Mouse (Mus musculus) macrophage (primary cell): ENCODE results near the gene Cdk12. TPM values are rescaled to one million over a fixed set of nuclear protein-coding genes. Genes with fewer than 3 reads are reported as not detected.
"Not testable (repeated sequence)": the region's sequence is repeated elsewhere in the genome, so short reads cannot be mapped to it uniquely, and the experiment has no call there.

Source experiments
- H3K27ac ChIP-seq: fragments of 350-480 bp; formaldehyde crosslinking; 2 replicates; pipeline ENCODE4 v1.9.0; 2021
- H3K36me3 ChIP-seq: fragments of 350-480 bp; formaldehyde crosslinking; 2 replicates; pipeline ENCODE4 v1.9.0; 2021; ENCODE audit errors: inconsistent target
- H3K4me3 ChIP-seq: fragments of 350-480 bp; formaldehyde crosslinking; 2 replicates; pipeline ENCODE4 v1.9.0; 2021; ENCODE audit errors: inconsistent target
- H3K79me2 ChIP-seq: fragments of 350-480 bp; formaldehyde crosslinking; 2 replicates; pipeline ENCODE4 v1.9.0; 2021; ENCODE audit errors: inconsistent target
- WGBS: methylation state at CpG from one replicate; pipeline ENCODE4 v1.1.7; 2026; ENCODE audit warnings: inconsistent platforms; ENCODE audit not compliant: missing documents; 5-methylcytosine and 5-hydroxymethylcytosine counted together
- polyA plus RNA-seq: library from polyadenylated mRNA; stranded (reverse); fragments of 250-400 nt; gene quantifications from 3 replicates; pipeline ENCODE4 v1.2.4, GENCODE M21; 2018; ENCODE audit warnings: inconsistent platforms

The Cdk12 gene
- polyA plus RNA-seq, 1 experiment from 2014 or later = 22.0 TPM

- 100% methylated on average over 1 of the region's 1 CpGs for WGBS
- Histone ChIP-seq H3K36me3 (peaks cover 50% of the 10 kb centered on the region), H3K4me3 (no peak overlapping the region), H3K79me2 (peaks cover 81% of the 10 kb centered on the region), H3K27ac (no peak overlapping the region)
Measured at GRCm38 (mm10) chr11:98213311-98213710, 10.5 kb downstream of the Cdk12 start.

GRCm38 (mm10) chr11:98226349-98226748 is 23.5 kb downstream of the Cdk12 start:
- Histone ChIP-seq H3K36me3 (peaks cover 71% of the 10 kb centered on the region), H3K79me2 (no peaks in the 10 kb centered on the region; the same call in 1 of the 2 replicates), H3K27ac (no peak overlapping the region), H3K4me3 (no peak overlapping the region)
- WGBS = 100% methylated on average over 1 of the region's 1 CpGs

GRCm38 (mm10) chr11:98238416-98238815 is 35.6 kb downstream of the Cdk12 start:
- no peak overlapping the region for H3K27ac ChIP-seq
- WGBS = 88% methylated on average over 3 of the region's 3 CpGs

GRCm38 (mm10) chr11:98238995-98239394 is 36.1 kb downstream of the Cdk12 start:
- 92% methylated on average over 3 of the region's 3 CpGs for WGBS
- H3K27ac ChIP-seq = no peak overlapping the region
- H3K4me3 ChIP-seq = no peak overlapping the region
- H3K79me2 ChIP-seq = no peaks in the 10 kb centered on the region
- H3K36me3 ChIP-seq = peaks cover 87% of the 10 kb centered on the region

More at GRCm38 (mm10) chr11:98238416-98238815, 35.6 kb downstream of the Cdk12 start:
- peaks cover 85% of the 10 kb centered on the region for H3K36me3 ChIP-seq
- H3K4me3 ChIP-seq = no peak overlapping the region
- no peaks in the 10 kb centered on the region for H3K79me2 ChIP-seq

GRCm38 (mm10) chr11:98242910-98243309 is 40.1 kb downstream of the Cdk12 start:
- H3K79me2 ChIP-seq = not testable (repeated sequence)
- WGBS = 94% methylated on average over 2 of the region's 3 CpGs

GRCm38 (mm10) chr11:98244415-98244814 is 41.6 kb downstream of the Cdk12 start:
- H3K27ac ChIP-seq = no peak overlapping the region
- WGBS = 100% methylated on average over 3 of the region's 3 CpGs

More at GRCm38 (mm10) chr11:98242910-98243309, 40.1 kb downstream of the Cdk12 start:
- not testable (repeated sequence) for H3K4me3 ChIP-seq, H3K27ac ChIP-seq
- peaks cover 75% of the 10 kb centered on the region for H3K36me3 ChIP-seq

GRCm38 (mm10) chr11:98247325-98247724 is 44.5 kb downstream of the Cdk12 start:
- no peaks in the 10 kb centered on the region for H3K79me2 ChIP-seq
- no peak overlapping the region for H3K4me3 ChIP-seq
- H3K27ac ChIP-seq = no peak overlapping the region
- H3K36me3 ChIP-seq = peaks cover 61% of the 10 kb centered on the region
- 33% methylated on average over 1 of the region's 1 CpGs for WGBS

More at GRCm38 (mm10) chr11:98244415-98244814, 41.6 kb downstream of the Cdk12 start:
- Histone ChIP-seq H3K79me2 (no peaks in the 10 kb centered on the region), H3K36me3 (peaks cover 69% of the 10 kb centered on the region), H3K4me3 (no peak overlapping the region)

GRCm38 (mm10) chr11:98253807-98254206 is 50.9 kb downstream of the Cdk12 start:
- peaks cover 23% of the 10 kb centered on the region for H3K36me3 ChIP-seq
- no peak overlapping the region for H3K4me3 ChIP-seq
- H3K27ac ChIP-seq = no peak overlapping the region
- no peaks in the 10 kb centered on the region for H3K79me2 ChIP-seq
- 94% methylated on average over 2 of the region's 2 CpGs for WGBS

GRCm38 (mm10) chr11:98260706-98261479 is 58.0 kb downstream of the Cdk12 start:
- H3K4me3 ChIP-seq = no peak overlapping the region
- H3K27ac ChIP-seq = no peak overlapping the region
- 98% methylated on average over 8 of the region's 8 CpGs for WGBS
- H3K36me3 ChIP-seq = peaks cover 15% of the 10 kb centered on the region
- H3K79me2 ChIP-seq = no peaks in the 10 kb centered on the region

GRCm38 (mm10) chr11:98265039-98265438 is 62.2 kb downstream of the Cdk12 start:
- 17% methylated on average over 2 of the region's 2 CpGs for WGBS
- Histone ChIP-seq H3K27ac (no peak overlapping the region), H3K79me2 (no peaks in the 10 kb centered on the region), H3K4me3 (no peak overlapping the region), H3K36me3 (peaks cover 53% of the 10 kb centered on the region)

- no peaks in the 10 kb centered on the region for H3K79me2 ChIP-seq
- WGBS = 91% methylated on average over 5 of the region's 5 CpGs
- H3K4me3 ChIP-seq = no peak overlapping the region
- no peak overlapping the region for H3K27ac ChIP-seq
- H3K36me3 ChIP-seq = peaks cover 62% of the 10 kb centered on the region
Measured at GRCm38 (mm10) chr11:98265891-98266290, 63.0 kb downstream of the Cdk12 start.

- Histone ChIP-seq H3K79me2 (no peaks in the 10 kb centered on the region), H3K4me3 (no peak overlapping the region), H3K27ac (no peak overlapping the region), H3K36me3 (peaks cover 70% of the 10 kb centered on the region)
- 93% methylated on average over 6 of the region's 6 CpGs for WGBS
Measured at GRCm38 (mm10) chr11:98266699-98267402, 64.0 kb downstream of the Cdk12 start.

GRCm38 (mm10) chr11:98270066-98270465 is 67.2 kb downstream of the Cdk12 start:
- WGBS = 100% methylated on average over 3 of the region's 3 CpGs
- no peaks in the 10 kb centered on the region for H3K79me2 ChIP-seq
- no peak overlapping the region for H3K4me3 ChIP-seq
- peaks cover 89% of the 10 kb centered on the region for H3K36me3 ChIP-seq
- no peak overlapping the region for H3K27ac ChIP-seq

GRCm38 (mm10) chr11:98270466-98270865 is 67.6 kb downstream of the Cdk12 start:
- H3K4me3 ChIP-seq = no peak overlapping the region
- no peak overlapping the region for H3K27ac ChIP-seq
- no peaks in the 10 kb centered on the region for H3K79me2 ChIP-seq
- peaks cover 89% of the 10 kb centered on the region for H3K36me3 ChIP-seq

GRCm38 (mm10) chr11:98283740-98284139 is 80.9 kb downstream of the Cdk12 start:
- Histone ChIP-seq H3K79me2 (no peaks in the 10 kb centered on the region), H3K4me3 (no peak overlapping the region), H3K27ac (no peak overlapping the region), H3K36me3 (peaks cover 5% of the 10 kb centered on the region; the same call in 1 of the 2 replicates)
- WGBS = 71% methylated on average over 9 of the region's 9 CpGs
